Mouse (Mus musculus): Measurements from ENCODE around the gene Bloc1s1.

GRCm38 (mm10) chr10:128928356-128928755 lies 4.5 kb upstream of the Bloc1s1 start:
- TF ChIP-seq EP300 (IDR thresholded peaks at IDR 0.05; ENCODE audit: insufficient read depth, low read depth, low read length), result no peak
- no peak for TF ChIP-seq CTCF (IDR thresholded peaks at IDR 0.05)
- no peak for TF ChIP-seq POLR2A (IDR thresholded peaks at IDR 0.05; ENCODE audit: insufficient read depth, low read depth, low read length)
